Mouse (Mus musculus) liver, adult 2 months (tissue): ENCODE data around the gene Sept4.

Source experiments
- CTCF ChIP-seq: fragments of 200-500 bp; IDR thresholded peaks from 2 replicates; pipeline ENCODE4 v1.5.1; 2011; ENCODE audit warnings: low read depth, low read length, control low read depth
- POLR2A ChIP-seq: fragments of 200-500 bp; IDR thresholded peaks from 2 replicates; pipeline ENCODE4 v1.6.1; 2011; ENCODE audit warnings: low read length, control low read depth; ENCODE audit not compliant: insufficient read depth; ENCODE audit errors: extremely low read depth

DNA sequence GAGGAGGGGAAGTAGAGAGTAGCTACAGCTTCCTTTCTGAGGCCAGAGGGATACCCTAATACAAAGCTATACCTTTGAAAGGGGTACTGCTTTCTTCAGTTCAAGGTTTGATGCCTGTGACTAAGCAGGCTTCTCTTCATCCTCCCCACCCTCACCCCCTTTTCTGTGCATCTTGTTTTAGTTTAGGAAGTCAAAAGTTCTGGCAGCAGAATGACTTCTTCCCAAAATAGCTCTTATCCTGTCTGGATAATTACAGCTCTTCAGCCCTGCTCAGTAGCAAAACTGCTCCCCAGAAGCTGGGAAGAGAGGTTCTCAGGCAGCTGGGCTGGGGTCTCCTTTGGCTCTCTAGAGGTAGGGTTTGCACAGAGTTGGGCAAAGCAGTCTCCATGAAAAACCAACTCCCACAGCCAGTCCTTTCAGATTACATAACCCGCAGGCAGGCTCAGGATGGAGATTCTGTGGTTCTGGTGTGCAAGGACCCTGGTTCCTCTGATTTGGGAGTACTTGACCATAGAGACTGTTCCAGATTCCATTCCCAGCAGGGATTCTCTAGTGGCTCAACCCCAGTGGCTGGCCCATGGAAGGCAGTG lies 2.8 kb downstream of the Sept4 start:
- TF ChIP-seq CTCF (no peak), POLR2A (no peak)
